Mouse (Mus musculus) kidney, adult 11 months (tissue): ENCODE data around the gene Fggy.

Experiments
- DNase-seq: peaks from one replicate; pipeline ENCODE4 v3.0.0; 2022

Fggy gene

DNA sequence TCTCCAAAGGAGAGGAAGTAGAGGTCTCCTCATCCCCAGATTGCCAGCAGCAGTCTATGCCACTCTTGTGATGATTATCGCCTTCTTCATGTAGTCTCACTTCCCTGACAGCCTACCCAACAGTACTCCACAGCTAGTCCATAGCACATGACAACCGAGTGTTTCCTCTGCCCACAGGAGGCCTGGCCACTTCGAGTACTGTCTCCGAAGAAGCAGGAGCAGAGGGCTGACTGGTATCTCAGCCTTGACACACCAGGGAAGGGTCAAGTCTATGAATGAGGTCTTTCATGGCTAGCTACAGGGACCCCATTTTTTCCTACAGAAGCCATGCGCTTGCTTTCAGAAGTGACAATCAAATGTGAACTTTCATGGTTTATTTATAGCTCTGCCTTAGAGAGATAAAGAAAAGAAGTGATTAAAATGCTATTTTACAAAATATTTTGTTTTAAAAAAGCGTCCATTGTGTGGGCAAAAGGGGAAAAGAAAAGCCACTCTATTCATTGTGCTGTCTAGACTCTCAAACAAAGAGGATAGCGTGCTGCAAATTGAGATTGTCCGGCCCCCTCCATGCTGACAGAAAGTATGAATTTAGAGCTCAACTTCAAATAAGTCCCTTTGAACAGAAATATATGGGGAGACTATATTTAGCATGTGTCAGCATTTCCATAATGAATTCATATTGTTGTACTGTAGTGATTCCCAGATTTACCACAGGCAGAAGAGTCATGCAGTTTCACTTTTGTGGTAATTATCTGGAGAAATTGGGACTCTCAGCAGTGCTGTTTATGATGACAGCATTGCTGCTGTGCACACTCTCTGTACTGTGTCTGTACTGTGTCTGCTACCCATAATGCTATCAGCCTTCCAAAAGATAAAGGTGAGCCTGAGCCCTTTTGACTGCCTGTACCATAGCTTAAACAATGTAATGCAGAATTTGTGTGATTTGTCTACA lies 358.6 kb downstream of the Fggy start:
- DNase-seq, result no peak

DNA sequence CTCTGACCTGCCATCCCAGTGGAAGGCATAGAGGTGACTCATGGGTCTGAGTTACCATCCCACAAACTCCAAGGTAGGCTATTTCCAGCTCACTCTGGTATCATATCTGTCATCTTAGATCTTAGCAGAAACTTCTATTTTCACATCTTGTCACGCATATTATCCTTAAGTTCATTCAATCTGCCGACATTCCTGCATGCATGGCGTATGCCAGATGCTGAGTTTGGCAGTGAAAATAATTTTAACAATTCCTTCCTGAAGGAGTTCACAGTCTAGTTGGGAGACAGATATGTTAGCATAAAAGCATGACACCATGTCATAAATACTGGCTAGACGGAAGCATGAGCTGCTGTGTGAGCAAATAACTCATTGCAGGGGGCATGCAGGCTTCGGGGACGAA lies 360.4 kb downstream of the Fggy start:
- DNase-seq, result no peak

DNA sequence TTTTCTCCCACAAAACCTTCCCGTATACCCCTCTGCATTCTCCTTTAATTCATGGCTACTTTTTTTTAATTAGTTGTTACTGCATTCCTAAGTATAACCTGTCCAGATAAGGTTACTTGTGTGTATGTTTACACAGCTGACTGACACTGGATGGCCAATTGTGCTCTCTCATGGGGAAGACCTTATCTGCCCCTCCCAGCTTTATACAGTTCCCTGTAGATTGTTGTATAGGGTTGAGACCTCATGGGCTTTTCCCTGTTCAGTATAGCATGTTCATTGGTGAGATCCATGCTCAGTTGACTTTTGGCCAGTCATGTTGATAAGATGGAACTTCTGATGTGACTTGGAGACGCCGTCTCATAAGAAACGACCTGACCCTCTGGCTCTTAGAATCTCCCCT lies 363.1 kb downstream of the Fggy start:
- no peak for DNase-seq

- DNase-seq, result peak; percentile 39
Observed at GRCm38 (mm10) chr4:95924210-95925184, 367.2 kb downstream of the Fggy start.

GRCm38 (mm10) chr4:95928846-95929245 lies 371.5 kb downstream of the Fggy start:
- no peak for DNase-seq

- no peak for DNase-seq
Observed at GRCm38 (mm10) chr4:95929936-95930335, 372.6 kb downstream of the Fggy start.

- no peak for DNase-seq
Observed at GRCm38 (mm10) chr4:95931331-95931730, 374.0 kb downstream of the Fggy start.

DNA sequence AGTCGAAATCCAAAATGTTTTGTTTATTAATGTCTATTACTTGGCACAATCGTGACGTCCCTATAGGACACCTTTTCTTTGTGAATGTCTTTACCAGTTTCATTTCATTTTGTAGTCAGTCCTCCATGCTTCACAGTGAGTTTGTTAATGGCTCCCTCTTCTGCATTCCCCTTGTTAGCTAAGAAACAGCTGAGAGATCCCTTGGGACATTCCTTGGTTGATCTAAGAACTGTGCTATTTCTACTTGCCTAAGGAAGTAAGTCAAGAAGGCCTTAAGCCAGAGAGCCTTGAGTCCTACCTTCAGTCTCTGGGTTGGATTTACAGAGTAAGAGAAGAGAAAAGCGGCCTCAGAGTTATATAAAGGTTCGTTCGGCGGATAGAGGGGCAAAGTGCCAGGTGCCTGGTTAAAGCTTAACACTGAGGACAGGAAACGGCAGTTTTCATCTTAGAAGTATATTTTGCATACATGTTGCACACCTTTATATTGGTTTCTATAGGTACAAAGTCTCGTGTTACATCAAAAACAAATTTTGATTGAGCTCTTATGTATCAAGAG lies 376.6 kb downstream of the Fggy start:
- DNase-seq, result peak; percentile 73

DNA sequence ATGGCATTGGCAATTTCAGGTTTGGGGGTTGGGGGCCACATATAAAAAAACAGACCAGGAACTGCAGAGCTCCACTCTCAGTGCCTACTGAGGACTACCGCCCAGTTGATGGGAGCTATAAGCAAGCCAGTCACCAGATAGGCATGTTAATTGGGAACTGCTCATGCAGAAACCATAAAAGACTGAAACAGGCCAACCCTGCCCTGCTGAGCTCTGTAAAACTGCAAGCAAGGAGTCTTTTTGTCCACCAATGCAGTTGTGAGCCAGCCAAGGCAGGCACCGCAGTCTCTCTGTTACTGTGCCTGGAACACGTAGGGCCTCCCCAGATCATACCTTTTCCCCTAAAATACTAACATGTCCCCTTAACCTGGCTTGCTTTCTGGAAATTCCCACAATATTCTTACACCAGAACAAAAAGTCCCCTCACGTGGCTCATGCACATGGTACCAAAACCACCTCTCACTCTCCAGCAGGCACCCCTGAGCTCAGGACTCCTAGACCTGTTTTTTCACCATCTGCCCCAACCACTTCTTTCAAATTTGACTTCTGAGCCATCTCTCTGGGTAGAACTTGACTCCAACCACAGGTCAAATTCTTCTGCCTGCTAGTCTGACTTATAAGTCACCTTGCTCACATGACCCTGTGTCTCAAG lies 377.2 kb downstream of the Fggy start:
- DNase-seq, result peak; percentile 60

DNA sequence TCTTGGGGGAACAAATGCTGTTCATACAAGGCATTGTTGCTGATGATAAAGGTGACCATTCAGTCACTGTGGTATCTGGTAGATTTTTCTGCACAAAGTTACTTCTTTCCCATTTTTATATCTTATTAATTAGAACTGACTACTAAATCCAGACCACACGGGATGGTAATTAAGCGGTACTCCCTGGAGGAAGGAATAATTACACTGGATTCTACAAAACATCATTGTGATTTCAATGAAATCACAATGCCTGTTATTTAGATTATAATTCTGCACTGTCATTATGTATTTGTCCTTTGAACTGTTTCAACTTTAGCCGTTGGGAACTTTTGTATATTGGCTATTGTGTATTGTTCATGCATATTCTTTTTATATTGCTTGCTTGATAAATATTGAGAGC lies 381.4 kb downstream of the Fggy start:
- DNase-seq, result no peak

DNA sequence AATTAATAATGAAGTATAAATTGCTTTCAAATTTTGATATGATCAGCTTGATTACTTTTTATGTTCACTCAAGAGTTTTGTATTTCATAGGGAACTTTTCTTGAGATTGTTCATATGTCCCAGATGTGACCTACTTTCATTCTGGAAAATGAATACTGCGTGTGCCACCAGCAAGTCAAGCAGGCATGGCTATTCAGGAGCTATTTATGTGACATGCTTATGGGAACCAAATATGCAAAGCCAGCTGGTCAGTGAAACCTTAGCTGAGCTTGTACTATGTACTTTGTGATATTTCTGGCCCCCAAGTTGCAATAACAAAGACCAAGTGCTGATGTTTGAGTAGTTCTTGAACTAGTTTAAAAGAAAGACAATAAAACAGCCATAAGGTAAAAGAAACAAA lies 390.6 kb downstream of the Fggy start:
- DNase-seq, result no peak

DNA sequence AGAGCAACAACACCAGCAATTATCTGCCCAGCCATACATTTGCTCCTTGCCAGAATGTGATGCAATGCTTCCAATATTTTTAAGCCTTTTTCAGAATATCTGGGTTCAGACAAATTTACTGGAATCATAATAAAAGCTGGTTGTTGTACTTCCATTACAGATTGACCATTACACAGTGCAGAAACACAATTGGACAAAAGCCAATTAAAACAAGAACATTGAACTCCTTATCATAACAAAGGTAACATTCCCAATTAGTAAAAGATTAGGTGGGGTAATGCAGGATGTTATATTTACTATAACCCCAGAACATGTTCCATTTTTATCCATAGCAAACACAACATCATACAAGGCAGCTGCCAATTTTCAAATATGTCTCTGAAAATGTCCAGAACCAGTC lies 396.0 kb downstream of the Fggy start:
- no peak for DNase-seq

GRCm38 (mm10) chr4:95966928-95967724 lies 409.8 kb downstream of the Fggy start, which contains the start of gene Hook1:
TSS of gene Hook1 (plus strand) at chr4:95967240.
- DNase-seq, result peak; percentile 99
